Mouse (Mus musculus) left cerebral cortex, postnatal 10 days (tissue): ENCODE measurements at regions not wholly inside any gene's neighbourhood (a gene's known extent, or its start where the extent isn't known, plus 50 kb on each side); places are given as distances from the start of the nearest gene placed in this dataset.

Experiments used
- DNase-seq, 2 experiments: peaks; one replicate each; pipeline ENCODE4 v3.0.0; 2021 to 2022; ENCODE audit warnings: low spot score in 2 of 2, mixed read lengths in 1 of 2; ENCODE audit errors: extremely low spot score in 1 of 2
- intact Hi-C: fragments of 180-260 bp; cut with DNase I; formaldehyde crosslinking; loops from one replicate; pipeline ENCODE4 v1.15.1; 2025

DNA sequence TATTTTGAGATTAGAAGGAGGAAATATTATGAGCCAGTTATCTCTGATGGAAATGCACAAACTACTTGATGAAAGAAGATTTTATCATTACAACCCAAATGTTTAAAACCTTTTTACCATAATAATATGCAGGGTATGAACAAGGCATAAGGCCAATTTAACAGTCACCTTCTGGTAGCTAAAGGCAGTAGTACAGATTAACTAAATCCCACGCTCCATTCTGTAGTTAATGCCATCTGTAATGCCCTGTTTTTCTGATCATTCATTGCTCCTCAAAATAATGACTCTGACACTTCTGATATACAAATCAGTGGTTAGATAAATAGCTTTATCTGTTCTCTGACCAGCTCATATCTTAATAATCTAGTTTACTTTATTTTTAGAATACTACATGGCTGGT is 987.8 kb downstream of the Pcdh7 start:
- DNase-seq: no peak
- intact Hi-C loops: no loop called here

DNA sequence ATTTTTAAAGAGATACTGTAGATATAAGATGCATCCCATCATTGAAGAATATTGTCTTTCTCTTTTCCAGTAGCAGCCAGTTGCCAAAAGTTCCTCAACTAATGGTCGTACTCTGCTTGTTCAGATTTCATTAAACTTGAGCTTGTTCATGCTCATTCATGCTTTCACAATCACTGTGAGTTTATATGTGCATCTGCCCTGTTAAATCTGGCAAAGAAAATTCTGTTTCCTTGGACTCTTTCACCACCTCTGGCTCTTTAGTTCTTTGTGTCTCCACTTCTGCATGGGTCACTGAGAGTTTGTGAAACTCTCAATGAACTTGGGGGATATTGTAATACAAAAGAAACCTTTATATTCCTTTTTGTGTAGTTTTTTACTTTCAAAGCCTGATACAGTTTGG is 994.6 kb downstream of the Pcdh7 start:
- intact Hi-C loops: no loop called here
- DNase-seq: no peak

DNA sequence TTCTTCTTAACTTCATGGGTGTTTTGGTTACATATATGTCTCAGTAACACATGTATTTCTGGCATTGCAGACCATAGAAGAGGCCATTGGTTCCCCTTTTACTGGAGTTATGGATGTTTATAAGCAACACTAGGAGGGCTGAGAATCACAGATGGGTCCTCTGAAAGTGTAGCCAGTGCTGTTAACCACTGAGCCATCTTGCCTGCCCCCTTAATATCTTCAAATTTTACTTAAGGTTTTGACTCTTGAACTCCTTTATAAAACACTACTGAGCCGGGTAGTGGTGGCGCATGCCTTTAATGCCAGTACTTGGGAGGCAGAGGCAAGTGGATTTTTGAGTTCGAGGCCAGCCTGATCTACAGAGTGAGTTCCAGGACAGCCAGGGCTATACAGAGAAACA is 1015.6 kb downstream of the Pcdh7 start:
- no peak for DNase-seq
- intact Hi-C loops: no loop called here

DNA sequence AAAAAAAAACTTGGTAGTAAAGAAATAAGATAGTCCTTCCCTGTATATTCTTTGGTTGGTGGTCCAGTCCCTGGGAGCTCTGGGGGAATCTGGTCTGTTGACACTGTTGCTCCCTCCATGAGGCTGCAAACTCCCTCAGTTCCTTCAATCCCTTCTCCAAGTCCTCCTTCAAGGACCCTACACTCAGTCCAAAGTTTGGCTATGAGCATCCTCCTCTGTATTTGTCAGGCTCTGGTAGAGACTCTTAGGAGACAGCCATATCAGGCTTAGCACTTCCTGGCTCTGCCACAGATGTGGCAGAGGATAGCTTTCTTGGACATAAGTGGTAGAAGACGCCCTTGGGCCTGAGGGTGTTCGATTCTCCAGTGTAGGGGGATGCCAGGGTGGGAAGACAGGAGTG is 1016.2 kb downstream of the Pcdh7 start:
- DNase-seq: no peak
- intact Hi-C loops: no loop called here

DNA sequence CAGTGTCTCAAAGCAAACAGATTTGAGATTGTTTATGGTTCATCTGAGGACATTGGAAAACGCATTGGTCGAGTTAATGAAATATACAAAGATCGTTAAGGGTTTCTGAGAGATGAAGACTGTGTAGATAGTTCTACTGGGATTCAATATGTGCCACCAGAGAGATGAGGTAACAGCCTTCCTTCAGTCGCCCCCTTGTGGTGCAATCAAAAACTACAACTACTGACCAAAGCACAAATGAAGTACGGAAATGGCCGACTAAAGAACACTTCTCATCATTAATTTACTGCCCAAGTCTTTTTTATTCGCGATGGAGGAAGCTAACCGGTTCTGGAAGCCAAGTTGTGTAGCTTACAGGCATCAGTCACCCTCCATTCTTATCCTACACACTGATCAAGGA is 1018.8 kb downstream of the Pcdh7 start:
- intact Hi-C loops: loop anchor here (5.0 kb wide), 1 partner anchor 1019 kb away; the partner anchor contains the start of gene Pcdh7
- DNase-seq: peak; percentile 41 to 48

DNA sequence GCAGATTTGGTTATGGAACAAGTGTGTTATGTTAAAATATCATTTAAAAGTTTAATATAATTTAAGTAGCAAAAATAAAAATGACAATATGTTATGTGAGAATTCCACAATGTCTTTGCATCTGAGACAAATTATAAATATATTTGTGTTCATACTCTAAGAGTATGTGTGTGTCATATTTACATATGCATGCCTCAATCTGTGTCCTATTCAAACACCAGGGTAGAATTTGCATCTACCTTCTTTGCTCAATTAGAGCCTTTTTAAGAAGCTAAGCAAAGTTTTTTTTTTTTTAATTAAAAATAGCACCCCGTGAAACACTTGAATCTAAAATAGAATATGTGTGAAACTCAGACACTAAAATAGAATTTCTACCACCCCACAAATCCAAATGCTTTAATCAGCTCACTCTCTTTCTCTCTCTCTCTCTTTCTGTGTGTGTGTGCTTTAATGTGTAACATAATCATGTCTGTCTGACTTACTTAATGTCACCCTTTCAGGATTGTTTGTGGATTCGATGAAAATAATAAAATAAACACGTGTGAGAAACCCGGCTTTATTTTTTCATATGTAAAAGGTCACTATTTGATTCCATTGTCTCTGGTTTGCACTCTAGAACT is 1019.6 kb downstream of the Pcdh7 start:
- no peak for DNase-seq
- intact Hi-C loops: loop anchor here (5.0 kb wide), 1 partner anchor 1020 kb away; the partner anchor contains the start of gene Pcdh7

DNA sequence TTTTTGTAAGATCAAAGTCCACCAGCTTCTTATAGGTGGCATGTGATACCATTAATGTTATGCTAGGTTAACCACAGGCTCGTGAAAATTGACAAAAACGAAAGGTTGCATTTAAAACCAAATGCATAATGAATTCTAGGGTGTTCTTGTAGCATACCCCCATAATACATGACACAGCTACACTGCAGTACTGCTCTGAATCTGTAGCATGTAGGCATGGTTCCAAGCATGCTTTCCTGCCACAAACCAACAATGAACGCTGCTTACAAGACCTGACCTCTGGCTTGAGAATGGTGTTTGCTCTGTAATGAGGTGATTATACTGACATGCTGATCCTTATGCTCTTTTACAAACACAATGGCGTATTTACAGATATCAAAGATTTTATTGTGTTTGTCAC is 1020.3 kb downstream of the Pcdh7 start:
- no peak for DNase-seq
- intact Hi-C loops: loop anchor here (5.0 kb wide), 1 partner anchor 1021 kb away; the partner anchor contains the start of gene Pcdh7

DNA sequence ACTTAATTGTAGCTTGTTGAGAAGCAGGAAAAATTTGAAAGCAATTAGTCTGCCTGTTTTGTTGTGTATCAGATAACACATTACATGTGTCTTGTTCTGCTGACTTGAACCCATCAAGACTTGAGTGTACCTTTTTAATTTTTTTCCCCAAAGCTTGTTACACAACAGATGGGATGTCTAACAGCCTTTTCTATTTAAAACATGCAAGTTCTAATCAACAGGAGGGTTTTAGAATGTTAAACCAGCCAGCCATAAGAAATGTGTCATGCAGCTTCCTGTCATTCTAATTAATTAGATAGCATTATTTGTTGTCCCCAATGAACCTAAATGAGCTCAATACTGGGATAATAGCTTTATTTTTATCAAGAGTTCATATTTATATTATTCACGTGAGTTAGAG is 1023.0 kb downstream of the Pcdh7 start:
- intact Hi-C loops: no loop called here
- DNase-seq: no peak

DNA sequence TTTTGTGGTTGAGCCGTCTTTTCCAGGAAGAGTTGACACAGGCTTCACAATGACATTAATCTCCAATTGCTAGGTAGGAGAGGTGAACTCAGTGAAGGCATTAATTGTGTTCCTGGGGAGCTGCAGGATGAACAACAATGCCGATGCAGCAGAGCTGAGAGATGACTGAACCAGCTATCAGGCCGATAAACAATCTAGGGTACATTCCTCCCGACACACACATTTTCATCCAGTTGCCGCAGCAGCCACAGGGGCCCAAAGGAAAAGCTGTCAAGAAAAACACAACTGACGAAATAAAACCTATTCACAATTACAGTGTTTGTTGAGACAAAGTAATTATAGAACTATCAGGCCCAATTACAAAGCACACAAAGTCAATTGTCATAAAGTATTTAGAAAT is 1029.9 kb downstream of the Pcdh7 start:
- intact Hi-C loops: no loop called here
- no peak for DNase-seq

DNA sequence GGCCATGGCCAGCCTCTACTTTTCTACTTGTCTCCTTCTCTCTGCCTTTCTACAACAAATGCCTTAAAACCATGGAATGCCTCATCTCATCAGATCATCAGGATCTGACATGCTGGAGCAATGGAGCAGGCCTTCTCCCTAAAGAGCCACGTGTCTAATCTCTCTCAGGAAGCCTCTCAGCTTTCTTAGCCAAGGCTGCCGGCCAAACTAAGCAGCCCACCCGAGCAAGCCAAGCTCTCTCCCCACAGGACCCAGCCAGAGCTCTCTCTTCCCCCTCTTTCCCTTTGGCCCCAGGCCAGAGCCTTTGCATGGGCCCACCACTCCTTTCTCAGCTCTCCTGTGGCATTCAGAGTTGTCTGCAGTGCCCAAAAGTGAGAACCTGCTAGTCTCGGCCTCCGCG is 1034.0 kb downstream of the Pcdh7 start:
- intact Hi-C loops: no loop called here
- DNase-seq: peak in 1 of 2 experiments; percentile 23
